Mouse (Mus musculus): ENCODE data around the gene Gsk3b.
"Not testable (repeated sequence)": the region's sequence is repeated elsewhere in the genome, so short reads cannot be mapped to it uniquely, and the experiment has no call there.

Gene Gsk3b

GRCm38 (mm10) chr16:38088629-38089446 lies at the start of gene Gsk3b:
Gsk3b (plus strand) TSS chr16:38089001.
- DNase-seq: peak; percentile 100

GRCm38 (mm10) chr16:38042160-38042559 lies 46.6 kb upstream of the Gsk3b start:
- DNase-seq: no peak

GRCm38 (mm10) chr16:38044551-38044950 lies 44.2 kb upstream of the Gsk3b start:
- DNase-seq: no peak

GRCm38 (mm10) chr16:38047781-38048558 lies 40.8 kb upstream of the Gsk3b start:
- peak; percentile 27 for DNase-seq

GRCm38 (mm10) chr16:38057898-38058297 lies 30.9 kb upstream of the Gsk3b start:
- DNase-seq: no peak

- DNase-seq: no peak
These were observed 30.0 kb upstream of the Gsk3b start for GRCm38 (mm10) chr16:38058836-38059235.

- DNase-seq: no peak
These were observed 29.2 kb upstream of the Gsk3b start for GRCm38 (mm10) chr16:38059631-38060030.

GRCm38 (mm10) chr16:38073859-38074631 lies 14.8 kb upstream of the Gsk3b start:
- not testable (repeated sequence) for DNase-seq

- DNase-seq: no peak
These were observed 8.6 kb upstream of the Gsk3b start for GRCm38 (mm10) chr16:38080201-38080600.

GRCm38 (mm10) chr16:38087231-38087630 lies 1.6 kb upstream of the Gsk3b start:
- DNase-seq: peak; percentile 29

GRCm38 (mm10) chr16:38087645-38088125 lies 1.1 kb upstream of the Gsk3b start:
- no peak for DNase-seq

GRCm38 (mm10) chr16:38088126-38088628 lies 624 bp upstream of the Gsk3b start:
- DNase-seq: no peak

- DNase-seq: peak; percentile 81
These were observed 808 bp downstream of the Gsk3b start for GRCm38 (mm10) chr16:38089447-38090170.

- DNase-seq: peak; percentile 43
These were observed 1.7 kb downstream of the Gsk3b start for GRCm38 (mm10) chr16:38090341-38091005.

GRCm38 (mm10) chr16:38091041-38091440 lies 2.2 kb downstream of the Gsk3b start:
- DNase-seq: no peak

GRCm38 (mm10) chr16:38091706-38092105 lies 2.9 kb downstream of the Gsk3b start:
- DNase-seq: no peak

- DNase-seq: peak; percentile 34
These were observed 3.8 kb downstream of the Gsk3b start for GRCm38 (mm10) chr16:38092598-38092997.

- no peak for DNase-seq
These were observed 6.5 kb downstream of the Gsk3b start for GRCm38 (mm10) chr16:38095181-38095851.

- DNase-seq: no peak
These were observed 8.7 kb downstream of the Gsk3b start for GRCm38 (mm10) chr16:38097521-38097920.

- DNase-seq: no peak
These were observed 10.5 kb downstream of the Gsk3b start for GRCm38 (mm10) chr16:38099325-38099724.

- no peak for DNase-seq
These were observed 11.8 kb downstream of the Gsk3b start for GRCm38 (mm10) chr16:38100569-38100968.

All from retina, postnatal 1 day (tissue).